Mouse (Mus musculus): ENCODE results near the gene Lama1.

GRCm38 (mm10) chr17:67681084-67681483 lies 16.0 kb upstream of the Lama1 start:
- TF ChIP-seq CTCF (IDR thresholded peaks at IDR 0.05; ENCODE audit: low read depth) (no peak), EP300 (IDR thresholded peaks at IDR 0.05; ENCODE audit: low read depth) (no peak)
